26 mouse cellular contexts compared by ENCODE assay signal in the genomic region with DNA sequence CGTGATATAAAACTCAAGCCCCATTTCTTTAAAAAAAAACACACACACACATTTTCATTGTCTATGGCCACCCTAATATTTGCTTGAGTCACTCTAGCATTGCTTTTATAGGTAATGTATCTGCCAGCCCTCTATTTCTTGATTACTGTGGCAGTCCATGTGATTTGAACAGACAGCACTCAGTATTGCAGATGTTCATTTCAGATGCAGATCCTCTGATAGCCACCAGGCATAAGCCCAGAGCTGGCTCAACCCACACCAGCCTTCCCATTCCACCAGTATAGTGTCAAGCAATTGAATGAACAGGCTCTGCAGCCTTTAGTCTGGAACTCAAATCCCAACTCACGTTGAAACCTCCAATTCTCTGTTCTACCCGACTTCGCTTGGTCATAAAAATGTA.
DNase-seq lines count a peak whose midpoint lies in the region; ATAC-seq lines count a peak whose summit lies in the region.
"Had no signal": no experiment of that assay in that cellular context is flagged by ENCODE, and none has a peak within 500 bp of the region (broad histone marks: within the 10 kb centered on the region; RNA-seq: fewer than 3 reads in every experiment).

No protein-coding gene starts in this region.

- H3K27ac ChIP-seq in liver, embryonic 13.5 days = no peak overlapping the region
- H3K27ac ChIP-seq in liver, embryonic 16.5 days (ENCODE audit: low read length) = no peak overlapping the region
- H3K27ac ChIP-seq: embryonic facial prominence, embryonic 10.5 days; embryonic facial prominence, embryonic 13.5 days; forebrain, embryonic 12.5 days; forebrain, embryonic 15.5 days; heart, embryonic 15.5 days; hindbrain, embryonic 15.5 days had no signal

- H3K9ac ChIP-seq in liver, embryonic 13.5 days = no peak overlapping the region
- no peak overlapping the region for H3K9ac ChIP-seq in liver, embryonic 16.5 days (ENCODE audit: low read depth, low read length)
- H3K9ac ChIP-seq: embryonic facial prominence, embryonic 13.5 days; forebrain, embryonic 12.5 days; forebrain, embryonic 15.5 days; heart, embryonic 12.5 days; heart, embryonic 15.5 days; hindbrain, embryonic 15.5 days had no signal

- 67% methylated on average over 4 of the region's 4 CpGs for WGBS in liver, embryonic 13.5 days (ENCODE audit: insufficient replicate concordance)
- 77% methylated on average over 4 of the region's 4 CpGs for WGBS in liver, embryonic 16.5 days (ENCODE audit: insufficient replicate concordance)

- H3K4me1 ChIP-seq in liver, embryonic 13.5 days (replicated peaks) = peaks cover 14% of the 10 kb centered on the region
- H3K4me1 ChIP-seq in liver, embryonic 16.5 days (ENCODE audit: control insufficient read depth, low read depth, low read length) = peaks cover 6% of the 10 kb centered on the region; the same call in 1 of the 2 replicates
- H3K4me1 ChIP-seq: embryonic facial prominence, embryonic 13.5 days; forebrain, embryonic 12.5 days; forebrain, embryonic 15.5 days; heart, embryonic 15.5 days; hindbrain, embryonic 15.5 days had no signal

- H3K36me3 ChIP-seq in liver, embryonic 13.5 days = no peaks in the 10 kb centered on the region
- no peaks in the 10 kb centered on the region for H3K36me3 ChIP-seq in liver, embryonic 16.5 days (ENCODE audit: control insufficient read depth, insufficient read depth)
- H3K36me3 ChIP-seq: embryonic facial prominence, embryonic 10.5 days; embryonic facial prominence, embryonic 13.5 days; forebrain, embryonic 12.5 days; forebrain, embryonic 15.5 days; heart, embryonic 12.5 days; heart, embryonic 15.5 days; hindbrain, embryonic 15.5 days had no signal

- H3K4me3 ChIP-seq in liver, embryonic 13.5 days (replicated peaks) = no peak overlapping the region
- no peak overlapping the region for H3K4me3 ChIP-seq in liver, embryonic 16.5 days (ENCODE audit: low read depth, low read length)
- H3K4me3 ChIP-seq: embryonic facial prominence, embryonic 10.5 days; embryonic facial prominence, embryonic 13.5 days; erythroblast, embryonic 14.5 days; forebrain, embryonic 12.5 days; forebrain, embryonic 15.5 days; heart, embryonic 12.5 days; heart, embryonic 15.5 days; hindbrain, embryonic 15.5 days had no signal

- no peak for DNase-seq in liver, embryonic 13.5 days
- DNase-seq in heart, postnatal 14 days = no peak
- no peak for DNase-seq in thymus, postnatal 14 days
- no peak for DNase-seq in kidney, adult 18-20 months
- DNase-seq: adrenal gland, adult 8-10 months; adrenal gland, postnatal 25 days; cerebellum, adult 11-12 months; cerebellum, adult 8-10 months; cerebellum, postnatal 14 days; gastrocnemius, postnatal 25 days; heart, adult 18-20 months; heart, postnatal 10 days; heart, postnatal 4 days had no signal

- no peaks in the 10 kb centered on the region for H3K9me3 ChIP-seq in liver, embryonic 13.5 days (replicated peaks)
- H3K9me3 ChIP-seq in liver, embryonic 16.5 days (replicated peaks; ENCODE audit: control insufficient read depth, low read length) = no peaks in the 10 kb centered on the region
- H3K9me3 ChIP-seq: embryonic facial prominence, embryonic 10.5 days; embryonic facial prominence, embryonic 13.5 days; forebrain, embryonic 12.5 days; forebrain, embryonic 15.5 days; heart, embryonic 12.5 days; heart, embryonic 15.5 days; hindbrain, embryonic 15.5 days had no signal

- H3K27me3 ChIP-seq in liver, embryonic 13.5 days = no peaks in the 10 kb centered on the region
- H3K27me3 ChIP-seq in liver, embryonic 16.5 days (ENCODE audit: control insufficient read depth, insufficient read depth, low read depth, low read length) = no peaks in the 10 kb centered on the region
- H3K27me3 ChIP-seq: embryonic facial prominence, embryonic 13.5 days; forebrain, embryonic 12.5 days; forebrain, embryonic 15.5 days; heart, embryonic 12.5 days; heart, embryonic 15.5 days; hindbrain, embryonic 15.5 days had no signal

- ATAC-seq in common myeloid progenitor, adult 5-6 weeks (replicated peaks; ENCODE audit: low read depth, poor library complexity, severe bottlenecking) = peak; percentile 46; the same call in 1 of the 2 replicates
- ATAC-seq in liver, embryonic 13.5 days (ENCODE audit: low read depth) = peak; percentile 86
- ATAC-seq in liver, embryonic 16.5 days (ENCODE audit: low read depth) = peak; percentile 35; the same call in 1 of the 2 replicates
- peak; percentile 91 for ATAC-seq in megakaryocyte-erythroid progenitor cell, adult 5-6 weeks (replicated peaks; ENCODE audit: low FRiP score, low TSS enrichment, poor library complexity, severe bottlenecking)
- ATAC-seq: activated CD4-positive, CD25-positive, alpha-beta regulatory T cell, adult 4 months; CD4-positive, CD25-positive, alpha-beta regulatory T cell, adult 4 months; forebrain, embryonic 15.5 days had no signal

- H3K4me2 ChIP-seq in liver, embryonic 13.5 days = no peak overlapping the region
- no peak overlapping the region for H3K4me2 ChIP-seq in liver, embryonic 16.5 days (ENCODE audit: low read depth, low read length)
- H3K4me2 ChIP-seq: embryonic facial prominence, embryonic 13.5 days; forebrain, embryonic 12.5 days; forebrain, embryonic 15.5 days; heart, embryonic 12.5 days; heart, embryonic 15.5 days; hindbrain, embryonic 15.5 days had no signal

- intact Hi-C loops in heart, postnatal 14 days (cut with DNase I) = no loop called here

Comparison
In these comparisons a context has a peak if more than half of its experiments do, and no peak if none do; other contexts are left out.
1. ATAC-seq: peak in every context shown above with its lines; median percentile 91 in megakaryocyte-erythroid progenitor cell, adult 5-6 weeks; 86 in liver, embryonic 13.5 days; 46 in common myeloid progenitor, adult 5-6 weeks; 35 in liver, embryonic 16.5 days.